Mouse (Mus musculus) liver, adult 2 months (tissue): Measurements from ENCODE around the gene S100pbp. TPM values are rescaled to one million over a fixed set of nuclear protein-coding genes. Genes with fewer than 3 reads are reported as not detected.

Experiments
- DNase-seq: peaks from one replicate; pipeline ENCODE4 v3.0.0-alpha.2; 2011; ENCODE audit warnings: low read depth, low spot score; ENCODE audit errors: extremely low read depth
- H3K27ac ChIP-seq: fragments of 200-500 bp; replicated peaks from 2 replicates; pipeline ENCODE4 v1.5.1; 2012; ENCODE audit warnings: low read depth, mild to moderate bottlenecking, control low read depth, inconsistent platforms, low read length; ENCODE audit not compliant: insufficient read depth
- H3K27me3 ChIP-seq: fragments of 200-500 bp; 2 replicates; pipeline ENCODE4 v1.6.1; 2012; ENCODE audit warnings: mild to moderate bottlenecking, moderate library complexity, low read length, inconsistent platforms; ENCODE audit not compliant: control insufficient read depth, insufficient read depth
- H3K36me3 ChIP-seq: fragments of 200-500 bp; 2 replicates; pipeline ENCODE4 v1.6.1; 2012; ENCODE audit warnings: low read length, inconsistent platforms; ENCODE audit not compliant: control insufficient read depth, insufficient read depth
- H3K4me1 ChIP-seq: fragments of 200-500 bp; 2 replicates; pipeline ENCODE4 v1.6.1; 2011; ENCODE audit warnings: low read length; ENCODE audit not compliant: control insufficient read depth, insufficient read depth
- H3K4me3 ChIP-seq: fragments of 200-500 bp; 2 replicates; pipeline ENCODE4 v1.5.1; 2011; ENCODE audit warnings: low read depth, mild to moderate bottlenecking, control low read depth, low read length, moderate library complexity; ENCODE audit not compliant: insufficient read depth
- H3K79me2 ChIP-seq: fragments of 200-500 bp; 2 replicates; pipeline ENCODE4 v1.6.1; 2012; ENCODE audit warnings: inconsistent platforms, mild to moderate bottlenecking, low read length, moderate library complexity; ENCODE audit not compliant: control insufficient read depth, insufficient read depth
- H3K9ac ChIP-seq: fragments of 200-500 bp; 2 replicates; pipeline ENCODE4 v1.6.1; 2012; ENCODE audit warnings: low read depth, mild to moderate bottlenecking, control low read depth, inconsistent platforms, low read length
- CTCF ChIP-seq: fragments of 200-500 bp; IDR thresholded peaks from 2 replicates; pipeline ENCODE4 v1.5.1; 2011; ENCODE audit warnings: low read depth, low read length, control low read depth
- POLR2A ChIP-seq: fragments of 200-500 bp; IDR thresholded peaks from 2 replicates; pipeline ENCODE4 v1.6.1; 2011; ENCODE audit warnings: low read length, control low read depth; ENCODE audit not compliant: insufficient read depth; ENCODE audit errors: extremely low read depth
- WGBS: fragments of 180-500 bp; shearing (Covaris S2); methylation state at CpG from one replicate; pipeline ENCODE4 v1.1.7; 2018; 5-methylcytosine and 5-hydroxymethylcytosine counted together
- polyA plus RNA-seq: library from polyadenylated mRNA; depleted of rRNA; stranded (reverse); fragments of >200 nt; gene quantifications from 2 replicates; pipeline ENCODE4 v1.2.3, GENCODE M21; 2012
- total RNA-seq: library from RNA; depleted of rRNA; stranded (reverse); fragments of >200 nt; gene quantifications from 2 replicates; pipeline ENCODE4 v1.2.3, GENCODE M21; 2014

Gene S100pbp
- total and polyA plus RNA-seq, 2 experiments = 10.0 to 13.4 TPM

GRCm38 (mm10) chr4:129120520-129121445 is 68.7 kb downstream of the S100pbp start:
- Histone ChIP-seq H3K27ac (no peak overlapping the region), H3K4me1 (0 out of 2 replicates have a peak, but pooled peaks cover 2% of the 10 kb centered on the region), H3K79me2 (no peaks in the 10 kb centered on the region), H3K9ac (no peak overlapping the region), H3K27me3 (peaks cover 13% of the 10 kb centered on the region), H3K4me3 (peak overlapping the region; percentile 15; the same call in 1 of the 2 replicates), H3K36me3 (no peaks in the 10 kb centered on the region)
- WGBS = 3% methylated on average over 58 of the region's 59 CpGs
- no peak for DNase-seq
- TF ChIP-seq POLR2A (no peak), CTCF (0 out of 2 replicates have a peak, but pooled peaks have one; percentile 6)

- no peaks in the 10 kb centered on the region for H3K79me2 ChIP-seq
- TF ChIP-seq CTCF (no peak), POLR2A (no peak)
- no peak overlapping the region for H3K4me3 ChIP-seq
- H3K36me3 ChIP-seq = no peaks in the 10 kb centered on the region
- WGBS = 72% methylated on average over 10 of the region's 10 CpGs
- H3K27me3 ChIP-seq = peaks cover 13% of the 10 kb centered on the region
- no peak overlapping the region for H3K27ac ChIP-seq
- H3K4me1 ChIP-seq = no peaks in the 10 kb centered on the region
- H3K9ac ChIP-seq = no peak overlapping the region
- DNase-seq = no peak
Observed at GRCm38 (mm10) chr4:129119708-129120107, 69.8 kb downstream of the S100pbp start.

- H3K4me3 ChIP-seq = no peak overlapping the region
- no peak overlapping the region for H3K9ac ChIP-seq
- H3K27ac ChIP-seq = no peak overlapping the region
- H3K27me3 ChIP-seq = peaks cover 13% of the 10 kb centered on the region
- DNase-seq = no peak
- H3K79me2 ChIP-seq = no peaks in the 10 kb centered on the region
- H3K36me3 ChIP-seq = no peaks in the 10 kb centered on the region
- 82% methylated on average over 14 of the region's 14 CpGs for WGBS
- H3K4me1 ChIP-seq = no peaks in the 10 kb centered on the region
- TF ChIP-seq CTCF = no peak
- no peak for TF ChIP-seq POLR2A
Observed at GRCm38 (mm10) chr4:129117720-129118510, 71.6 kb downstream of the S100pbp start.

- TF ChIP-seq POLR2A = no peak
- TF ChIP-seq CTCF = no peak
- peaks cover 13% of the 10 kb centered on the region for H3K27me3 ChIP-seq
Observed at GRCm38 (mm10) chr4:129116703-129117102, 72.8 kb downstream of the S100pbp start.

GRCm38 (mm10) chr4:129113083-129113988 is 76.2 kb downstream of the S100pbp start:
- WGBS = 43% methylated on average over 28 of the region's 28 CpGs
- Histone ChIP-seq H3K4me1 (no peaks in the 10 kb centered on the region; the same call in 1 of the 2 replicates), H3K36me3 (no peaks in the 10 kb centered on the region), H3K4me3 (no peak overlapping the region), H3K27ac (no peak overlapping the region), H3K27me3 (no peaks in the 10 kb centered on the region), H3K9ac (no peak overlapping the region), H3K79me2 (no peaks in the 10 kb centered on the region)
- peak; percentile 29 for DNase-seq
- no peak for TF ChIP-seq POLR2A
- peak; percentile 82 for TF ChIP-seq CTCF

More at GRCm38 (mm10) chr4:129116703-129117102, 72.8 kb downstream of the S100pbp start:
- H3K4me1 ChIP-seq = no peaks in the 10 kb centered on the region
- no peak overlapping the region for H3K9ac ChIP-seq
- no peak overlapping the region for H3K27ac ChIP-seq
- no peaks in the 10 kb centered on the region for H3K36me3 ChIP-seq
- DNase-seq = no peak
- H3K4me3 ChIP-seq = no peak overlapping the region
- H3K79me2 ChIP-seq = no peaks in the 10 kb centered on the region
- 94% methylated on average over 8 of the region's 8 CpGs for WGBS
